Mouse (Mus musculus) heart, adult 2 months (tissue): ENCODE measurements at regions not wholly inside any gene's neighbourhood (a gene's known extent, or its start where the extent isn't known, plus 50 kb on each side); places are given as distances from the start of the nearest gene placed in this dataset.

Experiments used
- CTCF ChIP-seq: fragments of 200-600 bp; IDR thresholded peaks from 2 replicates; pipeline ENCODE4 v1.8.1; 2022; ENCODE audit warnings: antibody characterized with exemption, mild to moderate bottlenecking, moderate library complexity
- EP300 ChIP-seq: fragments of 200-500 bp; IDR thresholded peaks from 2 replicates; pipeline ENCODE4 v1.6.1; 2011; ENCODE audit warnings: low read depth, low read length, control low read depth; ENCODE audit not compliant: insufficient read depth
- POLR2A ChIP-seq: fragments of 200-500 bp; IDR thresholded peaks from 2 replicates; pipeline ENCODE4 v1.6.1; 2011; ENCODE audit warnings: mild to moderate bottlenecking, low read depth, low read length, control low read depth; ENCODE audit not compliant: insufficient read depth

DNA sequence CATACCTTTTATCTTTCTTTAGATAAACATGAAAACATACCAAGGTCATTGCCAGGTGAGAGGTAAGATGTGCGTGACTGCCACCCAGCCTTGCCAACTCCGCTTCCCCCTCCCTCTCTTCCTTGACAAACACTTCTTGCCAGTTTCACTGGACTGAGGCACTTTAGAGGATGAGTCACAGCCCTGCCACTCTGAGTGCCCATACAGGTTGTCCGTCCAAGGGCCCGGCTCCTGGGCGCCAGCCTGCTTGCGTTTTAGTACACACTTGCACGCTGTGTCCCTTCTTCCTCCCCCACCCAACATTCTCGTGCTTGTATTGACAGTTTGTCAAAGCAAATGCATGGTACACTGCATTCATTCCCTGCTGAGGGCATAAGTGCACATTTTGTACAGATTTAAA is 1151.7 kb upstream of the 4930412O13Rik start:
- no peak for TF ChIP-seq CTCF
- no peak for TF ChIP-seq POLR2A
- TF ChIP-seq EP300: no peak
